Mouse (Mus musculus) heart, adult 10 weeks (tissue): ENCODE measurements around the gene Mfsd14a. TPM values are rescaled to one million over a fixed set of nuclear protein-coding genes. Genes with fewer than 3 reads are reported as not detected.

Source experiments
- polyA plus RNA-seq: library from polyadenylated mRNA; stranded (reverse); fragments of 350-450 nt; fragmentation: Illumina TruSeq; extraction: RNeasy Lipid Tissue Mini Kit (QIAGEN cat#74804); gene quantifications from one replicate; pipeline ENCODE4 v1.2.3, GENCODE M21; 2014; ENCODE audit warnings: low read depth, low replicate concordance

Gene Mfsd14a
- polyA plus RNA-seq, result 22.6 TPM

DNA sequence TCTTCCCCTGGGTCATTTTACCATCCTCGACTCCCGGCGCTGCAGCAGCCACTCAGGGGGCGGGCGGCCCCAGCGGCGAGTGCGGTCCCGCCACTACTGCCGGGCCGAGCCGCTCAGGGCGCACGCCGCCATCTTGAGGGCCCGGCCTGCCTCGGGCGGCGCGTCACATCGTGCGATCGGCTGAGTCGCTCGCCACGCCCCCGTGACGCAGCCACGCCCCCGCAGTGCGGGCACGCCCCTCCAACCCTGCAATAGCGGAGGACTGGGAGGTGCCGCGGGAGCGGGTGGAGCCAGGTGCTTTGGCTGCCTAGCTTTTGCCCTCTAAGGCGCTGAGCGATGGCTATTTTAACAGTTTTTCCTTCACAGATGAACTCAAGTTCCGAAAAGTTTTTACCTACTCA is at the start of gene Mfsd14a:
Gene Mfsd14a (minus strand): TSS at position 215 of the 401 bp plus-strand sequence.

DNA sequence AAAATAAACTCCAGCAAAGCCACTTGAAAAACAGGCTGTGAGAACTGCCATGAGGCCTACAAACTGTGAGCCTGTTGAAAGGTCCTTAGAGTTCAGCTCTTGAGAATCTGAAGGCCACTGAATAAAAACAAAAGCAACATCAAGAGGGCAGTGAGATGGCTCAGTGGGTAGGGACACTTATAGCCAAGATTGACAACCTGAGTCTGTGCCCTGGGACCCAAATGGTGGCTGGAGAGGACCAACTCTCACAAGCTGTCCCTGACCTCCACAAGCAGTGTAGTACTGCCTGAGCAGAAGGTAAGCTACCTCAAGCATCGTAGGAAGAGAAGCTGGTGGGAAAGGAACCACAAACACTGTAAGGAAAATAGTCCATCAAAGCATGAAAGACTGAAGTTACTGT is 18.7 kb upstream of the Mfsd14a start, which contains the start of gene Gm43191:
Gene Gm43191 (minus strand): TSS at position 101 of the 400 bp plus-strand sequence.

DNA sequence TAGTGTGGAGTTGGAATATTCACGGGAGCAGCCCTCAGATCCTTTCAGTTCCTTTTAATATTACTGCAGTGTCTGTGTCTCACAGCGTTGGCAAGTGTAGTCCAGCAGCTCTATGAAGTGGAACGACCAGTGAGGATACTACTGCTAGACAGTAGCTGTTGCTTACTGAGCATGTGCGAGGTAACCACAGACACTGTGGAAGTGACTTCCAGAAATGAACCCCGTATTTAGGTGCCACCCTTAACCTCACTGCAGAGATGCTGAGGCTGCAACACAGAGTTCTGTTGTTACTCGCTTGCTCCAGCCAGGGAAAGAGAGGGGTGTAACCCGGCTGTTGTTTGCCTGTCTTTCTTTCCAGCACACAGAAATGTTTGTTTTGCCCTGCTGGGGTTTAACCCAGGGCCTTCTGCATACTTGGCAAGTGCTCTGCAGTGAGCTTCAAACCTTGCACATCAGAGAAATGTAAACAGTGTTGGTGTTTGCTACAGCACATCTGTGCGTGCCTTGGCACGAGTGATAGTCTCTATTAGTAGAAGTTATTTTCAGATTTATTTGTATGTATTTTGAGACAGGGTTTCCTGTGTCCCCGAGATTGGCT is 48.1 kb downstream of the Mfsd14a start, which contains the start of gene Trmt13:
Gene Trmt13 (minus strand): TSS at position 293 of the 598 bp plus-strand sequence.

DNA sequence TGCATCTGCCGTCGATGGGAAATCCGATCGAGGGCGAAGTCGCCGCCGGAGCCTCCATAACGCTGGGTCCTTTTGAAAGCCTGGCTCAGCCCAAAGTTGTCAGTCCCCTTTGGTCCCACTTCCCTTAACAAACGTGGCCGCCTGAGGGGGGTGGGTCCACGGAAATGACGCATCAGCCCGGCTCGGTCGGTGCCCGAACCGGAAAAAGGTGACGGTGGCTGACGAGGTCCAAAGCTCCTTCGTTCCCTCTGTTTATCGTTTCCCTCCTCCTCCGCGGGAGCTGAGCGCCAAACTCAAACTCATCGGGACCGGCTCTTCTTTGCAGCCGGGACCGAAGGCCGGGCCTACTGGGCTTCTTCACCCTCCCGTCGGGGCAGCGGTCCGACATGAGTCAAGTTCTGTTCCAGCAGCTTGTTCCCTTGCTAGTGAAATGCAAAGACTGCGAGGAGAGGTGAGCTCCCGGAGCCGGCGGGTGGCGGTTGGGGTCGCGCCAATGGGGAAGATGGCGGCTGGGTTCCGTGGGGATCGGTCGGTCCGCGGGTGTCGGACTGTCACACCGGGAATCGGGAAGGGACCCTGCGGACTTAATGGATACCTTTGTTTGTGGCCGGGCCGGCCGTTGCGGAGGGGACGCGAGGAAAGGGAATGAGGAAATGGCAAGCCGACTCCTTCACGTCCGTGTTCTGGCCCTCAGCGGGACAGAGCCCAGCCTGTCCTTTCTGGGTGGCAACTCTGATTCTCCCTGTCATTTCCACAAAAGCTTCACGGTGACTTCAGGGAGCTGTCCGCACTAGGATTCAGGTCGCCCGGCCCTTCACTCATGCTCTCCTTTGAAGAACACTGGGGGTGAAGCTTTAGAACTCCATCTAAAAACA is 67.5 kb downstream of the Mfsd14a start, which contains the start of gene Sass6:
Gene Sass6 (plus strand): TSS at position 255 of the 875 bp plus-strand sequence.

Other genes with a start within 250 kb of the Mfsd14a start
- gene Cdc14a, start 238.6 kb downstream of the Mfsd14a start, polyA plus RNA-seq, result 2.9 TPM
- 19.4 TPM for gene Rtca, start 154.5 kb downstream of the Mfsd14a start, polyA plus RNA-seq
- gene Dbt, start 149.6 kb downstream of the Mfsd14a start, polyA plus RNA-seq, result 66.1 TPM
- gene Lrrc39, start 99.7 kb downstream of the Mfsd14a start, polyA plus RNA-seq, result 93.1 TPM
- gene Sass6, start 67.7 kb downstream of the Mfsd14a start, polyA plus RNA-seq, result 1.8 TPM
- gene Trmt13, start 48.1 kb downstream of the Mfsd14a start, polyA plus RNA-seq, result 8.4 TPM
- gene Gm43191, start 18.6 kb upstream of the Mfsd14a start, polyA plus RNA-seq, result not detected
- 11.2 TPM for gene Slc35a3, start 50.2 kb upstream of the Mfsd14a start, polyA plus RNA-seq
- 106 TPM for gene Agl, start 145.5 kb upstream of the Mfsd14a start, polyA plus RNA-seq
- 2.7 TPM for gene Frrs1, start 196.8 kb upstream of the Mfsd14a start, polyA plus RNA-seq